Mouse (Mus musculus): Measurements from ENCODE around the gene Fignl1. TPM values are rescaled to one million over a fixed set of nuclear protein-coding genes. Genes with fewer than 3 reads are reported as not detected.

Fignl1 gene
- total RNA-seq, 2 experiments from 2014 or later: 8.9 to 12.1 TPM

DNA sequence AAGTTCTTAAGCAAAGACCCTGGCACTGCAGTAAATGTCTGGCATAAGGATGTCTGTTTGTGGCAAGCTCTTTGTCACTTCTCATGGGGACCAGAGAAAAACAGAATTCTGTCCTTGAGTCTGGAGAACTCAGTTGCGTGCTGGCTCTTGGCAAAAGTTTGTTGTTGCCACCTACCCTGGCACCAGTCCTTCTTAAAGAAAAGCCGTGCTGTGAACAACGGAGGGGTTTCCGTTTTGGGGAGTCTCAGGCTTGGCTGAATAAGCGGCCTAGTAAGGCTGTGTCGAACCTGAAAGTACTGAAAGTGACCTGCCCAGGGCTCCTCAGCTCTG is 24.0 kb upstream of the Fignl1 start:
- DNase-seq: peak; percentile 40

DNA sequence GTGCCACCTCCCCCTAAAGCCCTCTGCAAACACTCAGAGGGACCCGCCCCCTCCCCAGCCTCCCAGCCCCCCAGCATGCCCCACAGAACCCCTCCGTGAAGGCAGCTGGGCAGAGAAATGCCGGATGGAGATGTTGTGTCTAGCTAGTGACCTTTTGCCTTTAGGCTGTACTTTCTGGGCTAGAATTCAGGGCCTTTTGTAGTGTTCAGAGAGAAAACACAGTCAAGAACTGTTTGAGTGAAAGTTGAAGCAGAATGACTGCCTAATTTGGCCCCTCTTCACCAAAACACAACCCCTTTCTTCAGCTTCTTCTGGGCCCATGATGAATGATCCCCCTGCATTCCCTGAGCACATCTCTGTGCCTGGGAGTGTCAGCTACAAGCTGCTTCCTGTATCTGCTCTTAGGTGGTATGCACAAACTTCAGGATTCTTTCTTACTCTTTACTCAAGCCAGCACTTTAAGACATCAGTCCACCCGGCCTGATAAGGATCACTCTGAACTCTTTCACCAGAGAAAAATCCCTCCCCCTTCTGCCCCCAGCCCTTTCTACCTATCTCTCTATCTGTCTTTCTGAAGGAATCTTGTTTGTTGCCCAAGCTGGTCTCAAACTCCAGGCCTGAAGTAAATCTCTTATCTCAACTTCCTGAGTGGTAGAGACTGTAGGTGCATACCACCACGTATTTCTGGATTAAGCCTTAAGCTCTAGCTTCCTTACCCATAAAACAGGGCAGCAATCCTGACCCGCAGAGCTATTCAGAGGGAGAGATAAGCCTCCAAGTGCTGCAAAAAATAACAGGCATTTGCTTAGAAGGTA is 23.4 kb upstream of the Fignl1 start:
- DNase-seq: no peak

DNA sequence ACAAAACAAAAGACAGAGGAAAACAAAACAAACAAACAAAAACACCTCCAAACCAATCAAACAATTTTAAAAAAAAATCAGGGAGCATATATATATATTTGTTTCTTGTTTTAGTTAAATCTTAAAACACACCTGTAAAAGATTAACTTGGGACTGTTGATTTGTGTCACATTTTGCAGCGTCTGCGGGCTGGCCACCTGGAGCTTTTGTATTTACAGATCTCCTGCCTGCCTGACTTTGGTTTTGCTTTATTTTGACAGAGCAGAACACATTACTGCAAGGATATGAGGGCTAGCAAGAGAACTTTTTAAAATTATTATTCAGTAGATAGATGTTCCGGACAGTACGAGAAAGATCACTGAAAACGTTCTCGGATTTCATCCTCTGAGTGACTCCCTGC is 22.8 kb upstream of the Fignl1 start:
- DNase-seq: no peak

GRCm38 (mm10) chr11:11830884-11831495 is 22.2 kb upstream of the Fignl1 start:
- no peak for DNase-seq

GRCm38 (mm10) chr11:11829161-11830000 is 20.6 kb upstream of the Fignl1 start:
- DNase-seq: no peak

DNA sequence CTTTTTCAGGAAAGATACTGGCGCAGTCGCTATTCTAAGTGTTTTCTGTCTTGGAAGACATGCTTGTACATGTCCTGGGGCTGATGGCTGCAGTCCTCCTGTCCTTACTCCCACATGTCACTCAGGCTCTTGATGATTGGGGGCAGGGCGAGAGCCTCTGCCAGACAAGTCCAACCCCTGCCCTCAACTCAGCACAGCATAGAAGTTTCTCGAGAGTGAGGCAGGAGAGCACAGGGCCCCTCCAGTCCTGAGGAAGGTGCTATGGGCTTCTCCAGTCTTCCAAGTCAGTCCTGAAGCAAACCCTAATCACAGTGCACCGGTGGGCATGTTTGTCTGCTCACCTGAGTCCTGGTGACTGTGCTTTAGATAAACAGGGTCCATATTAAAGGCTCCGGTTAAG is 20.0 kb upstream of the Fignl1 start:
- no peak for DNase-seq

DNA sequence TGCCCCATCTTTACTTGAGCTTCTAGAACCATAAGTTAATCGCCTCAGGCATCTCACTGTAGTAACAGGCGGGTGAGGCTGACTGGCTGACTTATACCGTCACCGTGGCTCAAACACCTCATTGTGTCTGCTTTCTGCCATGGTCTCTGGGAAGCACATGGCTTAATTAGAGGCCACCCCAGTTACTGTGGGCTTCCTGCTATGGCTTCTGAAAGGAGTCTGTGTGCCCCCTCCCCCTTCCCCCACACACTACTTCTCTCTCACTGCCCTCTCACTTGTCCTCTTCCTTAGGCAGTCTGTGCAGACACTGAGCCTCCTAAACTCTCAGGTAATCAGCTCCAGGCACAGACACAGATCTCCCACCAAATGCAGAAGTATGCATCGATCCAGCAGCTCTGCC is 19.5 kb upstream of the Fignl1 start:
- DNase-seq: no peak

DNA sequence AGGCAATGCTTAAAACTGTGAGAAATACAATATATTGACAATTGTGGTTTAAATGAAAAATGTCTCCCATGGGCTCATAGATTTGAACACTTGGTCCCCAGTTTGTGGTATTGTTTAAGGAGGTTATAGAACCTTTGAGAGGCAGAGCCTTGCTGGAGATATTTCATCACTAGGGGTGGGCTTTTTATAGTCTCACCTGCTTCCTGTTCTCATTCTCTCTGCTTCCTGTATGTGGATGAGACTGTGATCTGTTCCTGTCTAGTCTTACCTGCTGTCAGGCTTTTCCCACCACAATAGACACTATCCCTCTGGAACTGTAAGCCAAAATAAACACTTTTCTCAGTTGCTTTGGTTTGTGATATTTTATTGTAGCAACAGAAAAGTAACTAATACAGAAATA is 17.7 kb upstream of the Fignl1 start:
- DNase-seq: no peak

- no peak for DNase-seq
Measured at GRCm38 (mm10) chr11:11825670-11826069, 16.9 kb upstream of the Fignl1 start.

- no peak for DNase-seq
Measured at GRCm38 (mm10) chr11:11824970-11825635, 16.3 kb upstream of the Fignl1 start.

DNA sequence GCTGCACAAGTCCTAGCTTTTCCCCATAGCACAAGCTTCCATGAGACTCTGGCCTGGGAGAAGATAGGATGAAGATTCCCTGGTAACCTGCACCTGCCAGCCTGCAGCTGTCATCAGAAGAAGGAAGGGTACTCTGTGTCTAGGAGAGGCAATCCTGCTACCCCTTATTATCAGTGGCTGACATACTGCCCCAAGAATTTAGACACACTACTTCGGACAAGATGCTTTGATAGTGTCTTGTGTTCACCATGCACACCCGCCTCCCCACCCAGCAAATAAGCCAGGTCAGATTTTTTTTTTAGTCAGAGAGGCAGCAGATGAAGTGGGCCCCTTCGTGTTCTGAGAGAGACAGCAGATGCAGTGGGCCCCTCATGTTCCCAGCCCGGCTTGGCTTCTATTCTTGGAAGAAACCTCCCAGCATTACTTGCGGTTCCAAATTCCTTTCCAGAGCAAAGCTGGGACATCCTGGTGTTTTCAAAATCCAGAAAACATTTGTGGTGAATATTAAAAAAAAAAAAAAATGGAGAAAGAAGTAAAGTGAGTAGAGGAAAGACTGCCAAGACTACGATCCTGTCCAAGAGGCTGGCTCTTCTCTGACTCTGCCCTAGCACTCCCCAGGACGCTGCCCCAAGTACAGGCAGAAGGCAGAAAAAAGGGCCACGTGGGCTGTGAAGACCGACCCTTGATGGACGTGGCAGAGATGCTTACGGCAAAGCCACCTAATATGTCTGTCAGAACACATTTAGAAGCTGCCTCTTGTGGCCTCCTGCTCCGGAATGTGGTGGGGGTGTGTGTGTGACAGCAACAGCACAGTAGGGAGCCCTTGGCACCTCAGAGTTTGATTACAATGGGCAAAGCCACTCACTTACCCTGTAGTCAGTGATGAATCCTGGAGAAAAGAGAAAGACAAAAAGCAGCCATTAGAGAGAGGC is 15.5 kb upstream of the Fignl1 start:
- no peak for DNase-seq

DNA sequence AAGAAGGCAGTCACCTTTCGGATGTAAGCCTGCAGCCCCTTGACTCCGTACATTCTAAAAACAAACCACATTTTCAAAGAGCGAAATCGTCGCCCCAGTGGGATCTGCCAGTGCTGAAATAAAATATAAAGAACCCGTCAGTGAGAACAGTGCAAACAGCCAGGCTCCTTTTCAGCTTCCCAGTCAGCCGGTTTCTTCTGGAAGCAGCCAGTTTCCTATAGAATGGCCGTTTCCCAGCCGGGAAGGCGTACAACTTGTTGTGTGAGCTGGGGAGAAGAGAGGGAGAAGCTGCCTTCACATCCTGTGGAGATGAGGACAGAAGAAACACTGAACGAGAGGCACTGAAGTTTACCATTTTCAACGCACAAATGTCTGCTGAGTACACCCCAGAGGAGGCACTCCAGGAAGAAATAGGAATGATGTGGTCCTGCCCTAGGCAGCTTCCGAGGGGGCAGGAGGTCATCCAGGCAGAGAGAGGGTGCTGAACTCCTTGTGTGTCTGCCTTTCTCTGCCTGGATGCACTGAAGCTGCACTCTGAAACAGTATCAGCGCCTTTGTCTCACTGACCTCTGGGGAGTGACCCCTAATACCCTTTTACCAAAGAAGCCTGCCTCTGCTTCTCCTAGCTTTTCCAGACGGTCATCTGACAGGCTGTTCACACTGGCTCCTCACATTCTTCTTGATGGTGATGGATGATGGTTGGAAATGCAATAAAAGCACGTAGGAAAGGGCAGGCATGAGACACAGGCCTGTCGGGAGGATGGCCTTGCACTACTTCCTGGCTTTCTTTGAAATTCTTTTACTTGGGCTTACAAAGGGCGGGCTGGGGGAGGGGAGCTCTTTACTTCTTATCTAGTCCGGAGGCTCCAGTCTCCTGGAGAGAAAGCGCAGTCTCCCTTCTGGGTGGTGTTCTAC is 13.7 kb upstream of the Fignl1 start:
- DNase-seq: peak; percentile 75

DNA sequence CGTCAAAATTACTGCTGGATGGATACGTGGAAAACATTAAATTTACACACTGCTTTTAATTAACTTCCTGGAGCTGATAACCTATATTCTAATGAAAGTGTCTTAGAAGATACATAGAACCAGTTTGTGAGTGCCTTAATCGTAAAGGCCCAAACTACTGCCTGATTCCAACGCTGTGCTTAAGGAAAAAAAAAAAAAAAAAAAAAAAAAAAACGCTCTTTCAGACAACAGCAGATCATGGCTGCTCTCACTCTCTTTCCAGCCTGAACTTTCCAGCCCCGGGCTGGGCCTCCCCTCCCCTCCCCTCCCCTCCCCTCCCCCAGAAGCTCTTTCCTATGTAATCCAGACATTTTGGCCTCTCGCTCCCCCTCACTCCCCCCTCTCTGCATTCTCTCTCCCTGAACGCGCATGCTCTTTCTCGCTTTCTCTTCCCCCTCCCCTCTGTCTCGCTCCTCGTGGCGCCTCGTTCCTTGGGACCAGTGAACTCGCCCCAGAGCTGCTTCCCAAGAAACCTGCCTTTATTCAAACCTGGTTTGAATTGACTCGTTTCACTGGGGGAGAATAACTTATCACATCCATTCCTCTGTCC is 12.7 kb upstream of the Fignl1 start:
- peak; percentile 59 for DNase-seq

GRCm38 (mm10) chr11:11820737-11821136 is 12.0 kb upstream of the Fignl1 start:
- DNase-seq: no peak

- DNase-seq: peak; percentile 86
Measured at GRCm38 (mm10) chr11:11820251-11820650, 11.5 kb upstream of the Fignl1 start.

- no peak for DNase-seq
Measured at GRCm38 (mm10) chr11:11819206-11819605, 10.4 kb upstream of the Fignl1 start.

DNA sequence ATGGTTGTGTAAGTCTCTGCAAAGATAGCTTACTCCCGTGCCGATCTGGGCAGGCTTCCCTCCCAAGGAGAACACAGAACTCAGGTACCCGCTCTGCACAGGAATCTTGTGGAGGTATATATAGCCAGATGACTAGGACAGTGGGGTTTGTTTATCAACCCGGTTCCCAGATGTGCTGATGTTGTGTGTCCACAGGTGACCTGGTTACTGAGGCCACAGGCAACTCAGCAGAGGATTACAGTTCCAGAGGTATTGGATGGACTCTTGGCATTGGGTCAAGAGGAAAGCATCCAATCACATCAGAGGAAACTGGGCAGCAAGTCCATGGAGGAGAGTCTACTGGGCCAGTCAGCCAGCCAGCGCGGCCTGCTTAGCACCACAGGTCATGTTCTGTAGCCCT is 10.0 kb upstream of the Fignl1 start:
- no peak for DNase-seq

- no peak for DNase-seq
Measured at GRCm38 (mm10) chr11:11815737-11816136, 7.0 kb upstream of the Fignl1 start.

DNA sequence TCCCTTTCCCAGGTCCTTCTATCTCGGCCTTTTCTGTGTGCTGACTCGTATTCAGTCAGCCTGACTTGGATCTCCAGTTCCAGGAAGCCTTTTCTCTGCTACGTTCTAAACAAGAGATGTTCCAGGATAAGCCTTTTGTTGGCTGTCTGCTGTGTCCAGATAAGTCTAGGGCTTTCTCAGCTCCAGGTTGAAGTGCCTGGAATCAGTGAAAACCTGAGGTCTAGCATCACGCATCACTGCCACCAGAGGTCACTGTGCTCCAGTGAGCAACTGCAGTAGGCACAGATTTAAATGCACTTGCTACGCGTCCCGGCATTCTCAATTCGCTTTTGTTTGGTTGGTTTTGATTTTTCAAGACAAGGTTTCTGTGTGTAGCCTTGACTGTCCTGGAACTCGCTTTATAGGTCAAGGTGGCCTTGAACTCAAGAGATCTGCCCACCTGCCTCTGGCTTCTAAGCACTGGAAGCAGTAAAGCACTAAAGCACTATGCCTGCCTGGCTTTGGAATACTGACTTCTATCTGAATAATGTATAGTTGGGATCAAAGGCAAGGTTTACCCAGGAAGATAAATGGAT is 3.2 kb upstream of the Fignl1 start:
- peak; percentile 85 for DNase-seq

Data from adrenal gland, postnatal 10 days (tissue).